Mouse (Mus musculus): ENCODE data around the gene Il10.

The Il10 gene

GRCm38 (mm10) chr1:131019492-131020098 is at the start of gene Il10:
Gene Il10 (plus strand): TSS chr1:131019845.
- DNase-seq (ENCODE audit: low read depth, low spot score), result no peak

- DNase-seq (ENCODE audit: low read depth, low spot score), result peak; percentile 39
Observed at GRCm38 (mm10) chr1:130979455-130979854, 40.2 kb upstream of the Il10 start.

- DNase-seq (ENCODE audit: low read depth, low spot score), result no peak
Observed at GRCm38 (mm10) chr1:130984441-130984840, 35.2 kb upstream of the Il10 start.

GRCm38 (mm10) chr1:130987001-130987400 is 32.6 kb upstream of the Il10 start:
- DNase-seq (ENCODE audit: low read depth, low spot score), result no peak

- no peak for DNase-seq (ENCODE audit: low read depth, low spot score)
Observed at GRCm38 (mm10) chr1:130987418-130987817, 32.2 kb upstream of the Il10 start.

- DNase-seq (ENCODE audit: low read depth, low spot score), result no peak
Observed at GRCm38 (mm10) chr1:130989331-130989730, 30.3 kb upstream of the Il10 start.

- DNase-seq (ENCODE audit: low read depth, low spot score), result no peak
Observed at GRCm38 (mm10) chr1:130990448-130990847, 29.2 kb upstream of the Il10 start.

- DNase-seq (ENCODE audit: low read depth, low spot score), result no peak
Observed at GRCm38 (mm10) chr1:130993574-130994154, 26.0 kb upstream of the Il10 start.

GRCm38 (mm10) chr1:130995515-130995914 is 24.1 kb upstream of the Il10 start:
- no peak for DNase-seq (ENCODE audit: low read depth, low spot score)

- DNase-seq (ENCODE audit: low read depth, low spot score), result no peak
Observed at GRCm38 (mm10) chr1:130996356-130996755, 23.3 kb upstream of the Il10 start.

GRCm38 (mm10) chr1:130997441-130997840 is 22.2 kb upstream of the Il10 start:
- DNase-seq (ENCODE audit: low read depth, low spot score), result no peak

- DNase-seq (ENCODE audit: low read depth, low spot score), result no peak
Observed at GRCm38 (mm10) chr1:130998321-130998720, 21.3 kb upstream of the Il10 start.

GRCm38 (mm10) chr1:130999708-131000107 is 19.9 kb upstream of the Il10 start:
- no peak for DNase-seq (ENCODE audit: low read depth, low spot score)

- no peak for DNase-seq (ENCODE audit: low read depth, low spot score)
Observed at GRCm38 (mm10) chr1:131000296-131000695, 19.3 kb upstream of the Il10 start.

- DNase-seq (ENCODE audit: low read depth, low spot score), result no peak
Observed at GRCm38 (mm10) chr1:131002561-131002960, 17.1 kb upstream of the Il10 start.

GRCm38 (mm10) chr1:131003037-131003922 is 16.4 kb upstream of the Il10 start:
- no peak for DNase-seq (ENCODE audit: low read depth, low spot score)

- no peak for DNase-seq (ENCODE audit: low read depth, low spot score)
Observed at GRCm38 (mm10) chr1:131006069-131006468, 13.6 kb upstream of the Il10 start.

- no peak for DNase-seq (ENCODE audit: low read depth, low spot score)
Observed at GRCm38 (mm10) chr1:131010201-131011153, 9.2 kb upstream of the Il10 start.

GRCm38 (mm10) chr1:131012494-131012893 is 7.2 kb upstream of the Il10 start:
- DNase-seq (ENCODE audit: low read depth, low spot score), result no peak

GRCm38 (mm10) chr1:131013926-131014325 is 5.7 kb upstream of the Il10 start:
- no peak for DNase-seq (ENCODE audit: low read depth, low spot score)

- no peak for DNase-seq (ENCODE audit: low read depth, low spot score)
Observed at GRCm38 (mm10) chr1:131015281-131015680, 4.4 kb upstream of the Il10 start.

All from retina, adult 2 months (tissue).